Mouse (Mus musculus) brain, embryonic 14.5 days (tissue): Measurements from ENCODE around the gene Rgs5.

Experiments
- CTCF ChIP-seq: fragments of 200-500 bp; IDR thresholded peaks from 2 replicates; pipeline ENCODE4 v1.5.1; 2012; ENCODE audit warnings: inconsistent platforms, mild to moderate bottlenecking, moderate library complexity, borderline replicate concordance; ENCODE audit not compliant: insufficient read depth, insufficient read length; ENCODE audit errors: extremely low read depth
- POLR2A ChIP-seq: fragments of 200-500 bp; IDR thresholded peaks from 2 replicates; pipeline ENCODE4 v1.6.1; 2012; ENCODE audit warnings: mild to moderate bottlenecking, inconsistent platforms, borderline replicate concordance; ENCODE audit not compliant: poor library complexity, insufficient read depth, insufficient read length, severe bottlenecking; ENCODE audit errors: extremely low read depth

DNA sequence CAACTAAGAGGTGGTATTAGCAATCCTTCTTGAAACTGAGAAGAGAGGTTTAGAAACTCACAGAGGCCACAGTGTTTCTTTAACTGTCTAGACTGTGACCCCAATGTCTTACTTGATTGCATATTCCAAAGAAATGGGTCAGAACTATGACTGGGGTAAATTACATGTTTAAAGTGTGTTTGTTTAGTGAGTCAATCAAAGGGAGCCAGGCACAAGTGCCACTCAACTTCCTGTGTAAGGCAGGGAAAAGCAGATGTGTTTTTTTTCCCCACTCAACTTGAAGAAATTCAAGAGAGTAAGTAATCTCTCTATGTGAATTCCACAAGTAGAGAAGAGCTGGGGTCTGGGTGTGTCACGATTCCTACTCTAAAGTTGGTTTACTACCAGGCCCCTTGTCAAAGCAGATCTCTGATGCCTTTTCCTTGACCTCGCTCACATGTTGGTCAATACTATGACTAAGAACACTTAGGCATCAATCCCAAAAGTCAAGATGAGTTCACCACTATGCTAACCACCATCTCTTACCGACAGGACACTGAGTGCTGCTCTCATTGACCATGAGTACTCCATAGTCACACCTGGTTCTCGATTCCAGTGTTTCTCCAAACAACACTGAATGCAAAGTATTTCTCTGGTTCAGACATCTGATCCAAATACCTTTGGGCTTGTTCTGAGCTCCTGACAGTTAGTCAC is 49.2 kb downstream of the Rgs5 start:
- TF ChIP-seq CTCF (no peak), POLR2A (no peak)
